Mouse (Mus musculus) lung, postnatal 0 days (tissue): ENCODE measurements at regions not wholly inside any gene's neighbourhood (a gene's known extent, or its start where the extent isn't known, plus 50 kb on each side); places are given as distances from the start of the nearest gene placed in this dataset.

Experiments
- CTCF ChIP-seq: IDR thresholded peaks from 2 replicates; pipeline ENCODE4 v1.5.1; 2016; ENCODE audit warnings: antibody characterized with exemption, mild to moderate bottlenecking
- EP300 ChIP-seq: IDR thresholded peaks from 2 replicates; pipeline ENCODE4 v1.6.1; 2016; ENCODE audit warnings: antibody characterized with exemption, mild to moderate bottlenecking, control low read depth

GRCm38 (mm10) chr5:77855191-77855590, 447.4 kb upstream of the Igfbp7 start:
- no peak for TF ChIP-seq CTCF
- TF ChIP-seq EP300 = no peak
